Mouse (Mus musculus) adrenal gland, postnatal 36 days (tissue): Measurements from ENCODE around the gene Gm8374. TPM values are rescaled to one million over a fixed set of nuclear protein-coding genes. Genes with fewer than 3 reads are reported as not detected.
"Not testable (repeated sequence)": the region's sequence is repeated elsewhere in the genome, so short reads cannot be mapped to it uniquely, and the experiment has no call there.

ENCODE experiments used
- DNase-seq, 2 experiments: peaks; one replicate each; pipeline ENCODE4 v3.0.0; 2021; ENCODE audit warnings: mixed read lengths in 1 of 2
- long read RNA-seq, 2 experiments: library from polyadenylated mRNA; stranded (forward); transcript quantifications; one replicate each; pipeline ENCODE4 v2.0.0; 2021; ENCODE audit warnings: borderline sequencing depth in 2 of 2
- total RNA-seq, 2 experiments: library from RNA; stranded (reverse); gene quantifications; 2 replicates each; pipeline ENCODE4 v1.2.3; 2021

The Gm8374 gene
- not detected for total RNA-seq
- long read RNA-seq, experiment 1: 0 reads
- long read RNA-seq, experiment 2: 0 reads

GRCm38 (mm10) chr14:7365034-7365433, at the start of gene Gm8374:
Gm8374 (minus strand) TSS chr14:7365134.
- not testable (repeated sequence) for DNase-seq

DNA sequence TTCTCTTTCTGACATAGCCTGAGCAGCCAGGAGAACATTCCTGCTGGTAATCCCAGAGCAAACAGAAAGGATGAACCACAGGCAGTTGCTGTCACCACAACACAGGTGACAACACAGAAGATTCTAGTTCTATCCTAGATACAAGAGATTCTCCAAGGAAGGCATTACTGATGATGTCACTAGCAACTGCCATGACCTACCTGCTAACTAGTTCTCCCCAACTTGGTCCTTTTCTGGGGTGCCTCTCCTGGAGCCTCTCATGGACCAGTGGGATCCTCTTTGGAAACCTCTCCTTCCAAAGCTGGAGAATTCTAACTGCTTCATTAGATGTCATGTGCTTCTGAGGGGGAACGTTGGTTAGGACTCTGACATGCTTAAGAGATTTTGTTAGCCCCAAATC, 32.6 kb downstream of the Gm8374 start, which contains the start of gene Gm5797:
Gene Gm5797 (minus strand): TSS at position 101 of the 400 bp plus-strand sequence.
- not testable (repeated sequence) for DNase-seq

- peak in 1 of 2 experiments; percentile 3 for DNase-seq
These were observed 49.8 kb downstream of the Gm8374 start for GRCm38 (mm10) chr14:7315093-7315492.

- DNase-seq: peak in 1 of 2 experiments; percentile 0
These were observed 50.3 kb downstream of the Gm8374 start, which contains the start of gene Gm3739 for GRCm38 (mm10) chr14:7314661-7315060. Gm3739 (minus strand) TSS chr14:7315049.

Other genes with a start within 250 kb of the Gm8374 start
- gene Gm6676, start 239.7 kb downstream of the Gm8374 start, total RNA-seq: not detected
- gene Gm3512, start 190.6 kb downstream of the Gm8374 start, total RNA-seq: under 1 TPM; 0.26 to 0.56 TPM
- not detected for gene Gm16434, start 170.6 kb downstream of the Gm8374 start, total RNA-seq
- gene Gm3727, start 100.4 kb downstream of the Gm8374 start, total RNA-seq: not detected
- gene Gm3739, start 50.1 kb downstream of the Gm8374 start, total RNA-seq: not detected
- not detected for gene Gm5797, start 32.7 kb downstream of the Gm8374 start, total RNA-seq
- gene Gm3755, start 85.8 kb upstream of the Gm8374 start, total RNA-seq: not detected
- gene Gm3752, start 118.6 kb upstream of the Gm8374 start, total RNA-seq: not detected
- gene Gm3558, start 203.4 kb upstream of the Gm8374 start, total RNA-seq: under 1 TPM; 0.20 to 0.72 TPM
- gene Gm10338, start 230.5 kb upstream of the Gm8374 start, total RNA-seq: not detected